Mouse (Mus musculus): ENCODE data around the gene Fcrl5. TPM values are rescaled to one million over a fixed set of nuclear protein-coding genes. Genes with fewer than 3 reads are reported as not detected.

Gene Fcrl5
- total RNA-seq, 2 experiments from 2014 or later: 0.36 TPM; not detected in 1

DNA sequence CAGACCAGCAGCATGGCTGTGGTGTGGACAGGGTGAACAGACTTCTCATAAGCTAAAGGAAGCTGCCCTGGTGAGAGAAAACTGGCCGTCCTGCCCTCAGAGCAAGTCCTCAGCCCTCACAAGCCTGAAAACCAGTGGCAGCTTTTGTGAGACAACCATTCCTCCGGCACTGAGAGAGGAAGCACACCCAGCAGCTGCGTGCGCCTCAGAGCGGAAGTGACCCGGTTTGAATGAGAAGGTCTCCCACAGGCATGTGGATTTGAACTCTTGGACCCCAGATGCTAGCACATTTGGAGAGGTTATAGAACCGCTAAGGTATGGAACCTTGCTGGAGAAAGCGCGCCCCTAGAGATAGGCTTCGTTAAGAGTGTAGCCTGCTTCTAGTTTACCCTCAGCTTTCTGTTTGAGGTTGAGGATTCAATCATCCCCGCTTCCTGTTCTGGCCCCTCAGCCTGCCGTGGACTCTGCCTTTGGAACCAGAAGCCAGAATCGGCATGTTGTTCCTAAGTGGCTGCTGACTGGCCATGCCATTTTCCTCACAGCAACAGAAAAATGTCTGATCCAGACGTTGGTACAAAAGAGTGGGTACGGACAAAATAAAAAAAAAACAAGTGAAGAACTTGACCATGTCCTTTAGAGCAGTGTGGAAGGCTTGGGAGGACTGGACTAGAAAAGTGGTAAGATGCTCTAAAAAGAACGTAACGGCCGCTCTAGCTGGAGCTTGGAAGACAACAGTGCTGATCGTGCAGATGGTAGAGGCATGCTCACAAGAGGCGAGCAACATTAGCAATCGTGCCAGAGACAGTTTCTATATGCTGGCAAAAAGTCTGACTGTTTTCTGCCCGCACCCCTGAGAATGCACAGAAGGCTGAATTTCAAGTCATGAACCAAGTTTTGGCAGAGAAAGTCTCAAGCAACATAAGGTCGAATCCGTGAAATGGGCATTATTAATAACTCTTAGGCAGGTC lies 64.8 kb downstream of the Fcrl5 start:
- peak in 1 of 2 experiments; percentile 56 for DNase-seq

DNA sequence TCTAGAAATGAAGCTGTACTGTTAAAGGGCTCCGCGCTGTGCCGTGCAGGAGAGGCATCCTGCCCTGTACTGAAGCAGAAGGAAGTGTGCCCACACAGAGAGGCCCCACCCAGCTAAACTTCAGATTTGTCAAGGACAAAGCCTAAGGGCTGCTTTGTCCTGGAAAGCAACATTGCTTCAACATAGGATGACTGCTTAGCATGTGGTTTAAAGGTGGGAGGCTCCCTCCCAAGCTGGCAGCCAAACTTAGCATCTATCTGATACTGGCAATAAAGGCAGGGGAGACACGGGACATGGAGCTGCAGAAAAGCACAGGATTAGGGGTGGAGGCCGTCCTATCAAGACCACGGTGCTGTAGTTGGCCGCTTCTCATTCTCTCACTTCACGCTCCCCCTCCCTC lies 65.6 kb downstream of the Fcrl5 start:
- no peak for DNase-seq

DNA sequence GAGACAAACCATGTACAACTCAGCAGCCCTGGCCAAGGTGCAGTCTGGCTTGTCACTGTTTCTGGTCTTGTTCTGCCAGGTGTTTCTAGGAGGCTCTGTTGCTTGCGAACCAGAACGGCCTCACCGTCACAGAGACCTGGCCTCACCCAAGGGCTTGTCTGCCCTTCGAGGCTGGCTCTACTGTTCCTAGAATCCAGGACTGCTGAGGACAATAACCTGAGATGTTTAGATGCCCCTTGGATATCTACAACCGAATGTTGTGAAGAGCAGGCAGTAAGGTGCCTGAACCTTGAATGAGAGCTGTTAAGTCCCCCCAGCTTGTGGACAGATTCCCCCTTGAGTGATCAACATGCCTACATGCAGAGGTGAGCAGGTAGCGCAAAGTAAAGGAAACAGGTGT lies 67.2 kb downstream of the Fcrl5 start:
- DNase-seq: no peak

DNA sequence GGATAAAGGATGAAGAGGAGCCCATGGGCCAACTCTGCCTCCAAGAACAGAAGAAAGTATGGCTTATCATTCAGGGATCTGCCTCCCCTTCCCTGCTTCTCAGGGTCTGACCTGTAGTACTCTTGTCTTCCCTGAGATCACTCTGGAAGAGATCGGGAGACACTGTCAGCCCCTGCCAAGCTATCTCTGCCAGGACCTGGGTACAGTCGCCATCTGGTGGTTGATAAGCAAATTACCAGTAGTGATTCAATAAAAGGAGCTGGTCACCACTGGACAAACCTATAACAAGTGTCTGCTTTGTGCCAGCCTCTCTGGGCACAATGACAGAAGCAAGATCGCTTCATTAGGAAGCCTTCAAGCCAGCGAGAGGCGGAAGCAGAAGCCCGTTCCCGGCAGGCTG lies 68.8 kb downstream of the Fcrl5 start:
- DNase-seq: peak in 1 of 2 experiments; percentile 58

DNA sequence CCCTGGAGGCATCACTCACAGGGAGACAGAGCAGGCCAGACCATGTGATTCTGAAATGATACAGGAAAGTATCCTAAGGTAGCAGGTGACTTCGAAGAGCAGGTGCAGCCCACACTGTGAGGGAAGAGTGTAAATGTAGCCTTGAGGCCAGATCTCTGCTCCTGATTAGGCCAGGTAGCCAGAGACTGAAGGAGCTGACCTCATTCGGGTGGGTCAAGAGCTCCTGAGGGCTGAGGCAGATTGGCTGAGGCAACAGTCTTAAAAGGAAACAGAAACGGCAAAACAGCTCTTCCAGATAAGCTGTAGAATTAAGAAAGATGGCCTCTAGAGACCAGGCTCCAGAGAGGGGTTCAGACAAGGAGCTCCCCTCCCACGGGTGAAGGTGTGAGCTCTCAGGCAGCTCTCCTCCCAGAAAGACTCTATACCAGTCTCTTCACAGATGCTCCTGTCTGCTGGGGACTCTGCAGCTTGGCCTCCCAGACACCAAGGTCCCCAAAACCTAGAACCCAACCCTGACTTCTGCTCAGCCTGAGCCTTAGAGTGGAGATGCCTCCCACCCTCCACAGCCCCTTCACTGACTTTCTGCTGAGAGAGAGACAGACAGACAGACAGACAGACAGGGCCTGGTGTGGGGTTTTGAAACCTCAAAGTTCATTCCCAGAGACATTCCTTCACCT lies 69.3 kb downstream of the Fcrl5 start:
- no peak for DNase-seq

DNA sequence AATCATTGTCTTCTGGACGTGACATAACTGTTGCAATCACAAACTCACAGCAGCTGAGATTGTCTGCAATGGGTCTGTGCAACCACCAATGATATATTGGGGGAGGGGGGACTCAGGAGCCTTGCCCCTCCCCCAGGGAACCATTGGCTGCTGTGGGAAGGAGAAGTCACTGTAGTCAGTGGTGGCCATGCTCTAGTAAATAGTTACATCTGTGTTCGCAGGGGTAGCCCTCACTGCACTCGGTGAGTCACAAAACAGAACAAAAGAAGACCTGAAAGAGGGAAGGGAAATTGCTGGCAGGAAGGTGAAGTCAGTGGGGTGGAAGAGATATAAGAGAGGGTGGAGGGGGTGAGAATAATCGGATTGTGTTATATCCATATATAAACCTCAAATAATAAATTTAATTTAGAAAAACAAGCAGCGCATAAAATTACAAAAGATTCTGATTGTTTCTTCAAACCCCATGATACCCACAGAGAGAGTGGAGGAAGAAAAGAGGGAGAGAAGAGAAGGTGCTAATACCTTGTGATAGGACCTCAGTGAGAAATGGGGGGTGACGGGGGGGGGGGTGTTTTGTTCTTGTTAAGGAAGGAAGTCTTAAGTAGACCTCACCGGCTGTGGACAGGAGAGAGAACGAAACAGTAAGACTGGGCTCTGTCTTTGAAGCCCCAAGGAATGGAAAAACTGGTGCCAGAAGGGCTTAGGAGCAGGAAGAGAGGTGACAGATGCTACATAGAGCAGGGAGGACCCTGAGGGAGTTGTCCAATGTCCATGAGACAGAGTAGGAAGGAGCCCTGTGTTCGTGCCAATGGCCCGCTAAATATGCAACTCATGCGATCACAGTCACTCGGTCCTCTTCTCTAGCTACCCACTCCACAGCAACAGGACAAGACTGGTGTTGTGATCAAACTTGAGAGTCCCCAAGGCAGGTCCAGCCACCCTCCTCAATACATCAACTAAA lies 71.2 kb downstream of the Fcrl5 start:
- no peak for DNase-seq

DNA sequence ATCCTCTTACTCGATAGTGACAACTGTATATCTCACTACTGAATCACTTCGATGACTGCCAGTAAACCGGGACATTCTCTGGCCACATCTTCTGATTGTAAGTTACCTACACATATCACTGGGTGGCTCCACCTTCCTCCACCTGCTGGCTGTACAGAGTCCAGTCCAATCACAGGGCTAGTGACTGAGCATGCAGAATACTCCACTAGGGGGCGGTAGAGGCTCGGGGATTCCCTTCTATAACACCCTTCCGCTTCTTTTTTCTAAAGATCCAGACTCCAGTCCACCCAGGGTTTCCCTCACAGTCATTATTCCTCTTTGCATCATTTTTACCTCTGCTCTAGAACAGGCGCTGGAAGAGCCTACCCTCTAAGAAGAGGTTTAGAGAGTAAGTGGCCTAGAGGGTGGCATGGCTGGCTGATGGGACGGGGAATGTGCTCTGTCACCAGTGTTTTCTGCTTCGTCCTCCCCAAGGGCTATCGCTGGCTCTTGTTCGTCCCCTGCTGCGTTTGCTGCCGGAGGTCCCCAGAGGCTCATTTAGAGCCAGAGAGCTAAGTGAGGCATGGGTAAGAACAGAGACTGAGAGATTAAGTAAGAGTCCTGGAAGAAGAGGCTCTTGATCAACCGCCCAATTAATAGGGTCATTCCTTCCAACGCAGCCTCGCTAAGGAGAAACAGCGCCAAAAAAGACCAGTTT lies 72.8 kb downstream of the Fcrl5 start:
- peak; percentile 85 to 95 for DNase-seq

DNA sequence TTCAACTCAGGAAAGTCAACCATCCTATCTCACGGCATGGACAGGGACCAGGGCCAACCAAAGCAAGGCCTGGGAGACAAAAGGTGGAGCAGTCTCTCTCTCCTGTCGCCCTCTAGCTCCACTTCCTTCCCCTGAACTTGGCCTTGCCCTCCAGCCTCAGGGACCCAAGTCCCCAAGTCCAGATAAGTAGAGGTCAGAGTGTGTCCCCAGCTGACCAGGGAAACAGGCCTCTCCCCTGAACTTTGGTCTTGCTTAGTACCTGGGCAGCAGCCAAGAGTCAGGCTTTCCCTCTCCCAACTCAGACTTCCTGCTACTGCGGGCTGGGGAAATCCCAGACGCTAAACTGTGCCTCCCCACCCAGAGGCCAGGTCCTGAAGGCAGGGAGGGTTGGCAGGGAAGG lies 73.5 kb downstream of the Fcrl5 start:
- peak; percentile 79 to 91 for DNase-seq

DNA sequence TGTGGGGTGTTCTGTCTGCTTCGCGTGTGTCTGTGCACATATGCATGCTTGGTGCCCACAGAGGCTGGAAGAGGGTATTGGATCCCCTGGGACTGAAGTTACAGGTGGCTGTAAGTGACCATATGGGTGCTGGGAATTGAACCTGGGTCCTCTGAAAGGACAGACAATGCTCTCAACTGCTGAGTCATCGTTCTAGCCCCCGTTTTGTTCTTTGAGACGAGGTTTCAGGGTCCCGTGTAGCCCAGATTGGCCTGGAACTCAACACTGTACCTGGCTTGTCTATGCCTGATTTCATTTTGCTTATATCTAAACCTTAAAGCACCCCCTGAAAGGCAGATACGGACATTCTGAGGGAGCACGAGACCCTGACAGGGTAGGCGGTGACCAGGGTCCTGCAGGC lies 75.3 kb downstream of the Fcrl5 start:
- DNase-seq: no peak

DNA sequence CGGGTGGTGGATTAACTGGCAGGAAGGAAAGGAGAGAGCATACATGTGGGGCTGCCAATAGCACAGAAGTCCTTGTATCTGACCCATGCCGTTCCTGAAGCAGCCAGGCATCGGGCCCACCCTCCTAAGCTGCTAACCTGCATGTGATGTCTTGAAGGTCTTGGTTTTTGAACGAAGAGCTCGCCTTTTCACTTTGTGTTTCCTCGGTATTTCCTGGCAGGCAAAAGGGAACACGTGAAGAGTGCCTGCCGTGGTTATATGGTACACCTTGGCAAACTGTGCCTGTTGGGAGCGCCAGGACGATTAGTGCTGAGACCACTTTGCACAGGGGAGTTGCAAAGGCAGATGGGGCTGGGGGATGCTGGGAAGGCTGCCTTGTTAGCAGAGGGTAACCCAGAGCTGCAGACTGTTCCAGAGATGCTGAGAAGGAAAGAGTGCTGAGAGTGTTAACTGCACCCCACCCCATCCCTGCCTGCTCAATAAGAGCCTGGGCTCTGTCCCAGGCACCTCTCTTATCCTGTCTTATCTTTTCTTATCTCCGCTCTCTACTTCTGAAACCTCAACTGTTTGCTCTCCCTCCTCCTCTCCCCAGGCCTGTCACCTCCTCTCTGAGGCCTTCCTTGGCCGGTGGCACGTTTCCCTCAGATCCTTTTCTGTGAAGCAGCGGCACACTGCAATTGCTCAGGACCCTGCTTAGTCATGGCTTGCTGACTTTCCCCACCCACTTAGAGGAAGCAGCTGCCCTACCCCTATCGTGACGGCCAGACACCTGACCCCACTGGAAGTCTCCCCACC lies 76.6 kb downstream of the Fcrl5 start:
- no peak for DNase-seq

DNA sequence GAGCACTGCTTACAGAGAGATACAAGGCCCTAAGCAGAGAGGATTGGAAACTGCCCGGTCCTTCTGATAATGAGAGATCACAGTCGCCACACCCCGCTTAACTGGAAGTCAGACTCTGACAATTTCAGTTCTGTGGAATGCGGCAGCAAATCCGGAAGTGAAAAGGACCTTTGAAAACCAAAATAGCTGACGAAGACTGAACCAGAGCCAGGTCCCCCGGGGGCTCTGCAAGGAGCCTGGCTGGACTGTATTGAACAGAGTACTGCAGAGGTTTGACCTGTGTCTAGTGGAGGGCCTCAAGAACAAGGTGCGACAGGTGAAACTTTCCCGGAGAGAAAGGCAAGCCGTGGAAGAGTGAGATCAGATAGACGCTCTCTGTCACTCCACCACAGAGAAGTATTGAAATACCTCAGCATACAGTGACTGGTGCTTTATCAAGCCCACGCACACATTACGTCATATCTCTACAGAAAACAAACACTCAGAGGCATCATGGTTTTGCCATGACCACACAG lies 80.1 kb downstream of the Fcrl5 start:
- DNase-seq: peak; percentile 52 to 72

DNA sequence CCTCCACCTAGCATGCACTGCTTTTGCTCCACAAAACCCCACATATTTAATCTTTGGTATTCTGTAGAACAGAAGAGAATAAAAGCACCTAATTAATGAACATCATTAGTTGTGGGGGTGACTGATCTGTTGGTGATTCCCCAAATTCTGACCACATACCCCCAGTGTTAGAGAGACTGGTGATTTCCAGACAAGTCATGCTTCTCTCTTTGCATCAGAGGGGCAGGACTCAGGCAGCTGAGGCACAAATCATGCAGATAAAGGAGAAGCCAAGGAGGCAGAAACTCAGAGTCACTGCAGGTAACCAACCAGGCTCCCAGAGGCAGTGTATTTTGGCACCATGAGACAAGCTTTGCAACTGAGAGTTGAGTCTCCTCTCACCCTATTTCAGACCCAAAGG lies 82.9 kb downstream of the Fcrl5 start:
- no peak for DNase-seq

DNA sequence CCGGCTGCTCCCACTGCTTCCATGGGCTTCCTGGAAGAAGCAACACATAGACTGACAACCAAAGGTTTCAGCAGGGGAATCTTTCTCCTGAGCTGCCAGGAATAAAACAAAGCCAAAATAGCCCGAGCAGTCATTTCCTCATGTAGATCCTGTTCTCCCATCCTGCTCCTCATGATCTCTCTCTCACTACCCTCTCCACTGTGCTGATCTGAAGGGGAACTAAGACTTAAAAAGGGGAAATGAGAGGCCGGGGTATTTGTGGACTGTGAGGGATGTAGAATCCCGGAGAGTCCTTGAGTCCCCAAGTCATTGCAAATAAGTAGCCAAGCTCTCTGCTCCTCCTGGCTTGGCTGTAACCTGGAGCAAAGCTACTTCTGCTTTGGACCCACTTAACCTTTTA lies 85.6 kb downstream of the Fcrl5 start:
- DNase-seq: peak in 1 of 2 experiments; percentile 45

DNA sequence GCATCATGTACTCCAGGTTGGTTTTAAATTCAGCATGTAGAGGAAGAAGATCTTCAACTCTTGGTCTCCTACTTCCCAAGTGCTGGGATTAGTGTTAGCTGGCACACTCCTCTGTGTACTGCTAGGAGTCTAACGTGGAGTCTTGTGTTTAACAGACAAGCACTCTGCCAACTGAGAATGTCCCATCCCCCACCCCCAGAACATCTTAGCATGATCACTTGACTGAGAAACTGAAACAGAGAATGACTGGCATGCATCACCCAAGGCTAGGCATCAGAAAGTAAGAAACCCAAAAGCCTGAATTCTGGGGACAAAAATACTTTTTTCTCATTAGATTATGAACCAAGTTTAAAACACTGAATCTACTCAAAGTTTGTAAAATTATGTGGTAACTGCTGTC lies 86.3 kb downstream of the Fcrl5 start:
- DNase-seq: no peak

DNA sequence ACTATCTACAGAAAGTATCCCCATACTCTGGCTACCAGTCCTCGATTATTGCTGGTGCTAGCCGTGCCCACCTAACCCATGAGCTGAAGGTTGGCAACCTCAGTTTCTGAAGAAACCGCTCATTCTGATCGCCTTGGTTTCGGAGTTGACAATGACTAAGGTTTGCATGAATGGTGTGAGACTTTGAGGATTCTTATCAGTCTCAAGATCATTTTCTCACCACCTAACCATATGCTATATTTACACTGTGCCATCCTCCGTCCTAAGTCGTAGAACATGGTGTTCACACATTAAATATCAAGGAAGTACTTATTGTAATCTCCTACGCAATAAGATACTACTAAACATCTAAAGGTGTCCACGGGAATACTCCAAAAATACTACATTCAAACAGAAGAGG lies 88.1 kb downstream of the Fcrl5 start:
- no peak for DNase-seq

DNA sequence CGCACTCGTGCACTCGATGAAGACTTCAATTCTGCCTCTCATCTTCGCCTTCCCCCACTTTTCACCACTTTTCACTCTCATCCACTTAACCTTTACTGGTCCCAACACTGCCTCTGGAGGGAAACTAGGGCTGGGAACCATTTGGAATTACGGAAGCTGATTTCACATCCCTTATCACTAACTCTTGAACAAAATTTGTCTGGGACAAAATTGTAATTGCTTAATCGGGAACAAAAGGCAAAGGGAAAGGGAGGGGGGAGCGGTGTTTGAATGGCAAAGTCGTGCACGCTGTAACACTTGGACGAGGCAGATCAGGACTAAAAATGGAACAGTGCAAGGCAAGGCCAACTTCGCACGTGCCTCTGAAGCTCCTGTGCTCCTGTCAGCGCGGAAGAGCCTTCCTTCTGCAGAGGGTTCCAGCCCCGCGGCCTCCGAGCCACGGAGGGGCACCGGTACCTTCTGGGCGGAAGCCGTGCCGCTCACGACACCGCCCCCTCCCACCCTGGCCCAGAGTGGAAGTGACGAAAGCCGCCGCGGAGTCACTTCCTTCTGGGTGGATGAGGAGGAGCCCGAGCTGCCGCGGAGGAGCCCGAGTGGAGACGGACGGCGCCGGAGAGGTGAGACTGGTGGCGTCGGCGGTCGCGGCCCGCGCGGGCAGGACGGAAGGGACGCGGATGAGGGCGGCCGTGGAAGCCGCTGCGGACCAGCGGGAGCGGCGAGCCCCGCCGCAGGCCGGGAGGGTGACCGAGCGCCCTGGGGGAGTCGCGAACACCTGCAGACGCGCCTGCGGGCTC lies 89.7 kb downstream of the Fcrl5 start, which contains the start of gene Etv3:
Etv3 (plus strand) TSS at position 365 of the 794 bp plus-strand sequence.
- DNase-seq: peak; percentile 92 to 94

DNA sequence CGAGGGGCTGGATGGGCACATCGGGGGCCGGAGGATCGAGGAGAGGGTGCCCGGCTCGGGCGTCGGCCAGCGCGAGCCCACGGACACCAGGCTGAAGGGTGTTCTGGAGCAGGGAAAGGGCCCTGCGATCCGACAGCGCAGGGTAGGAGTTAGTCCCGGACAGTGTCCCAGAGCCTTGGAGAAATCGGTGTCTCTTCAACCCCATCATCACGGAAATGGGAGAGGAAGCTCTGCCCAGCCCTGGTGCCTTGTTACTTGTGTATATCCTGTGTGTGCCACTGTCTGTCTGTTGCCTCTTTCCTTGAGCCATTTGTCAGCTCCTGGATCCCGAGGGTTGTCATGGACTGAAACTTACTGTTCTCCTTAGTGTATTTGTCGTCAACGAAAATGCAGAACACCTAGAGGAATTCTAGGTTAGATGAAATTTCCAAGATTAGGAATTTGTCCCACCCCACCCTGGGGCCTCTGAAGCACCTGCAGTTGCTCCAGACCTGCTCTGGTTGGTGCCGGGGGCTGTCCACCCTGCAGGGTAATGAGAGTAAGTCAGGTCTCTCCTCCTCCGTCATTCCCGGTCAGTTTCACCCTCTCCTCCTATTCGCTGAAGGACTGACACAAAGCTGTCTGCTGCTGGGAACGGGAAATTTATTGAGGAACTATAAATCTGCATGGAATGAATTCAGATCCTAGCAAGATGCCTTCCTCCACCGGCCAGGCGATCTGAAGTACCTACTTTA lies 90.4 kb downstream of the Fcrl5 start:
- DNase-seq: no peak

DNA sequence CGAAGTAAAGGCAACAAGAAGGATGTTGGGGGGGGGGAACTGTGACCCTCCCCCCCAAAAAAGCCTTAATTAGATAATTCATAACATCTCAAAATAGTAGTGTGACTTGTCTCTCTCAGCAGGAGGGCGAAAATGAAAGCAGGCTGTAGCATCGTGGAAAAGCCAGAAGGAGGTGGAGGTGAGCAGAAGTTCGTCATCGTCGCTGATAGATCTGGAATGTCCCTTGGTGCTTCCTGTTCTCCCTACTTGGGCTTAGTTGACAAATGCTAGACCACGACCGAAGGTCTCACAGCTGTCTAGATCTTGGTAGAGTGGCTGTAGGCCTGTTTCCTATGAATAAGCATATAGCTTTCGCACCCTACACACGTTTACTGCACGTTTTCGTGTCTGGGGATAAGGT lies 91.6 kb downstream of the Fcrl5 start:
- DNase-seq: no peak

DNA sequence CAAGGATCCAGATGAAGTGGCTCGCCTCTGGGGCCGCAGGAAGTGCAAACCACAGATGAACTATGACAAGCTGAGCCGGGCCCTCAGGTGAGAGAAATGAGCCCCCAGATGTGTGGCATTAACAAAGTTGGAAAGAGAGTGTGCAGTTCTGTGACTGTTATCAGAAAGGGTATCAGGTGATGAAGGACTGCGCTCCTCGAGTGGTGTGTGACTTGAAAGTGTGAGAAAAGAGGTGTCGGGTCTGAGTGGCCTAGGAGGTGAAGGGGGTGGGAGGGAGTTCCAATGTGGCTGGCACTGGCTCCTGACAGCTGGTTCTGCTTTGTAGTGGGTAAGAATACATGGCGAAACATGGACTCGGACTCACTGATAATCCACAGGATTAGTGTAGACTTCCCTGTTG lies 92.4 kb downstream of the Fcrl5 start:
- DNase-seq: no peak

Measured in heart, adult 18-20 months (tissue).